9 mouse cellular contexts compared by ENCODE assay signal in genomic region chr12:76496324-76496723, GRCm38 (mm10). TPM values are rescaled to one million over a fixed set of nuclear protein-coding genes. Genes with fewer than 3 reads are reported as not detected.
DNase-seq lines count a peak whose midpoint lies in the region; ATAC-seq lines count a peak whose summit lies in the region.
"Had no signal": no experiment of that assay in that cellular context is flagged by ENCODE, and none has a peak within 500 bp of the region (broad histone marks: within the 10 kb centered on the region; RNA-seq: fewer than 3 reads in every experiment).

No protein-coding gene starts in this region.

- no peak overlapping the region for H3K27ac ChIP-seq in embryonic facial prominence, embryonic 14.5 days (replicated peaks; ENCODE audit: low read depth, low read length)
- H3K27ac ChIP-seq in neural tube, embryonic 13.5 days (replicated peaks), result no peak overlapping the region
- H3K27ac ChIP-seq: stomach, embryonic 15.5 days had no signal

- no peaks in the 10 kb centered on the region for H3K4me1 ChIP-seq in embryonic facial prominence, embryonic 14.5 days (ENCODE audit: control insufficient read depth, insufficient read depth, low read length)
- no peaks in the 10 kb centered on the region for H3K4me1 ChIP-seq in neural tube, embryonic 13.5 days (replicated peaks)

- H3K9me3 ChIP-seq in embryonic facial prominence, embryonic 14.5 days (ENCODE audit: control insufficient read depth, low read length), result no peaks in the 10 kb centered on the region
- H3K9me3 ChIP-seq in neural tube, embryonic 13.5 days, result no peaks in the 10 kb centered on the region
- H3K9me3 ChIP-seq: stomach, embryonic 15.5 days had no signal

- intact Hi-C loops in left cerebral cortex, postnatal 4 days (cut with DNase I), result loop anchor here (10.0 kb wide), 1 partner anchor 98 kb away; no protein-coding TSS in a partner anchor

- DNase-seq in right cerebral cortex, adult 18-20 months, result peak; percentile 43
- DNase-seq in right cerebral cortex, postnatal 36 days (ENCODE audit: low spot score in 2 of 2), result no peak
- peak; percentile 56 for DNase-seq in adrenal gland, postnatal 25 days
- peak; percentile 77 for DNase-seq in embryonic facial prominence, embryonic 14.5 days (ENCODE audit: low spot score)
- peak; percentile 78 for DNase-seq in heart, postnatal 4 days
- DNase-seq in left cerebral cortex, postnatal 4 days, result peak; percentile 58

- ATAC-seq in embryonic facial prominence, embryonic 14.5 days (ENCODE audit: low read depth), result 0 out of 2 replicates have a peak, but pooled peaks have one; percentile 15
- ATAC-seq in neural tube, embryonic 13.5 days (ENCODE audit: low read depth), result no peak
- no peak; the same call in 1 of the 2 replicates for ATAC-seq in erythroblast, adult 5-6 weeks (replicated peaks; ENCODE audit: low FRiP score, poor library complexity, severe bottlenecking)

- no peaks in the 10 kb centered on the region for H3K36me3 ChIP-seq in embryonic facial prominence, embryonic 14.5 days (ENCODE audit: control insufficient read depth, insufficient read depth, low read length)
- H3K36me3 ChIP-seq in neural tube, embryonic 13.5 days, result no peaks in the 10 kb centered on the region
- H3K36me3 ChIP-seq: stomach, embryonic 15.5 days had no signal

- 22% methylated on average over 12 of the region's 12 CpGs for WGBS in embryonic facial prominence, embryonic 14.5 days
- WGBS in neural tube, embryonic 13.5 days, result 32% methylated on average over 12 of the region's 12 CpGs

- H3K4me3 ChIP-seq in embryonic facial prominence, embryonic 14.5 days (ENCODE audit: low read depth, low read length), result no peak overlapping the region
- no peak overlapping the region for H3K4me3 ChIP-seq in neural tube, embryonic 13.5 days
- H3K4me3 ChIP-seq: stomach, embryonic 15.5 days had no signal

- no peak overlapping the region for H3K4me2 ChIP-seq in embryonic facial prominence, embryonic 14.5 days (ENCODE audit: low read depth, low read length)
- H3K4me2 ChIP-seq in neural tube, embryonic 13.5 days, result 0 out of 2 replicates have a peak overlapping the region, but pooled peaks have one; percentile 20
- H3K4me2 ChIP-seq: stomach, embryonic 15.5 days had no signal

- no peak overlapping the region for H3K9ac ChIP-seq in embryonic facial prominence, embryonic 14.5 days (ENCODE audit: low read depth, low read length)
- no peak overlapping the region for H3K9ac ChIP-seq in neural tube, embryonic 13.5 days
- H3K9ac ChIP-seq: stomach, embryonic 15.5 days had no signal

- no peaks in the 10 kb centered on the region; the same call in 1 of the 2 replicates for H3K27me3 ChIP-seq in embryonic facial prominence, embryonic 14.5 days (replicated peaks; ENCODE audit: control insufficient read depth, insufficient read depth, low read length)
- peaks cover 12% of the 10 kb centered on the region; the same call in 1 of the 2 replicates for H3K27me3 ChIP-seq in neural tube, embryonic 13.5 days
- H3K27me3 ChIP-seq: stomach, embryonic 15.5 days had no signal

RNA-seq across cellular contexts. Expression of gene Plekhg3, which starts 34.4 kb away (rescaled TPM):
- total RNA-seq in adrenal gland, postnatal 25 days (2021), result 12.2 and 14.7 TPM in 2 replicates
- polyA plus RNA-seq in embryonic facial prominence, embryonic 14.5 days (2014; fragmentation: Nextera tagmentation; extraction: Ambion mirVana), result 6.3 and 7.3 TPM in 2 replicates
- total RNA-seq in heart, postnatal 4 days (2021), result 10 to 100 TPM; 29.5 TPM
- total RNA-seq in left cerebral cortex, postnatal 4 days (2021), result 1 to 10 TPM; 3.0 to 3.3 TPM
- 1.7 and 2.8 TPM in 2 replicates for polyA plus RNA-seq in neural tube, embryonic 13.5 days (2015; fragmentation: Nextera tagmentation; extraction: Ambion mirVana)
- 6.1 TPM in 2 replicates for total RNA-seq in erythroblast, adult 5-6 weeks (2015; ENCODE audit: low replicate concordance)
- total RNA-seq in erythroblast, adult 5-6 weeks (2017; ENCODE audit: low replicate concordance), result 5.0 and 7.3 TPM in 2 replicates

Comparison
In these comparisons a context has a peak if more than half of its experiments do, and no peak if none do; other contexts are left out.
1. DNase-seq: peak in right cerebral cortex, adult 18-20 months (single experiment), adrenal gland, postnatal 25 days (single experiment), embryonic facial prominence, embryonic 14.5 days (single experiment), heart, postnatal 4 days (single experiment) and left cerebral cortex, postnatal 4 days (single experiment); none in right cerebral cortex, postnatal 36 days (0 of 2).